Mouse (Mus musculus) lung, adult 2 months (tissue): ENCODE results near the gene Dennd6b. TPM values are rescaled to one million over a fixed set of nuclear protein-coding genes. Genes with fewer than 3 reads are reported as not detected.
A peak's percentile ranks its signal among the peaks of the same experiment; 100 is the strongest.

Source experiments
- DNase-seq: peaks from one replicate; pipeline ENCODE4 v3.0.0; 2022
- H3K4me1 ChIP-seq: fragments of 200-500 bp; 2 replicates; pipeline ENCODE4 v1.6.1; 2011; ENCODE audit warnings: low read length; ENCODE audit not compliant: control insufficient read depth, insufficient read depth
- H3K4me3 ChIP-seq: fragments of 200-500 bp; replicated peaks from 2 replicates; pipeline ENCODE3; 2011; ENCODE audit warnings: low read depth, mild to moderate bottlenecking, control low read depth, low read length; ENCODE audit errors: extremely low read depth
- CTCF ChIP-seq: fragments of 200-500 bp; IDR thresholded peaks from 2 replicates; pipeline ENCODE4 v1.5.1; 2011; ENCODE audit warnings: mild to moderate bottlenecking, low read length, control low read depth; ENCODE audit not compliant: insufficient read depth
- POLR2A ChIP-seq: fragments of 200-500 bp; IDR thresholded peaks from 2 replicates; pipeline ENCODE4 v1.6.1; 2011; ENCODE audit warnings: low read depth, mild to moderate bottlenecking, control low read depth, low read length, borderline replicate concordance; ENCODE audit errors: extremely low read depth
- WGBS: fragments of 180-500 bp; shearing (Covaris S2); methylation state at CpG from one replicate; pipeline ENCODE4 v1.1.7; 2018; 5-methylcytosine and 5-hydroxymethylcytosine counted together
- polyA plus RNA-seq: library from polyadenylated mRNA; depleted of rRNA; stranded (reverse); fragments of >200 nt; gene quantifications from 2 replicates; pipeline ENCODE4 v1.2.3, GENCODE M21; 2012

The Dennd6b gene
- polyA plus RNA-seq, 1 experiment: 17.2 TPM

DNA sequence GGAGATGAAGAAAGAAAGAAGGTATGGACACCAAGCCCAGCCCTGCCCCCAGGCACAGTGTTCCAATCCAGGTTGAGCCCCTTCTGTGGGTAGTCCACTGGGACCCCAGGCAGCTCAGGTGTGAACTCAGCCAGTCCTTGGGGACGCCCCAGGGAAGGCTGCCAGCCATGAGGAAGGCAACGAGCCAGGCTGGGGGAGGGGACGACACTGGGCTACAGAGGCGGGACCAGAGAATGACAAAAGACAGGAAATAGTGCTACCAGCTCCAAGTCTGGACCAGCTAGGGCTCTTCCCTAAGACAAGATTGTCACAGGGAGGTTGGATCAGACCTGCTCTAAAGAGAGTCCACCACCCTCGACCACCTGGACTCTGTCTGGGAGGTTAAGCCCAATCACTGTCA is 19.2 kb downstream of the Dennd6b start:
- peak; percentile 96 for DNase-seq
- H3K4me1 ChIP-seq: peaks cover 28% of the 10 kb centered on the region
- H3K4me3 ChIP-seq: no peak overlapping the region
- WGBS: 3% methylated on average over 5 of the region's 5 CpGs
- TF ChIP-seq POLR2A: no peak
- TF ChIP-seq CTCF: no peak

DNA sequence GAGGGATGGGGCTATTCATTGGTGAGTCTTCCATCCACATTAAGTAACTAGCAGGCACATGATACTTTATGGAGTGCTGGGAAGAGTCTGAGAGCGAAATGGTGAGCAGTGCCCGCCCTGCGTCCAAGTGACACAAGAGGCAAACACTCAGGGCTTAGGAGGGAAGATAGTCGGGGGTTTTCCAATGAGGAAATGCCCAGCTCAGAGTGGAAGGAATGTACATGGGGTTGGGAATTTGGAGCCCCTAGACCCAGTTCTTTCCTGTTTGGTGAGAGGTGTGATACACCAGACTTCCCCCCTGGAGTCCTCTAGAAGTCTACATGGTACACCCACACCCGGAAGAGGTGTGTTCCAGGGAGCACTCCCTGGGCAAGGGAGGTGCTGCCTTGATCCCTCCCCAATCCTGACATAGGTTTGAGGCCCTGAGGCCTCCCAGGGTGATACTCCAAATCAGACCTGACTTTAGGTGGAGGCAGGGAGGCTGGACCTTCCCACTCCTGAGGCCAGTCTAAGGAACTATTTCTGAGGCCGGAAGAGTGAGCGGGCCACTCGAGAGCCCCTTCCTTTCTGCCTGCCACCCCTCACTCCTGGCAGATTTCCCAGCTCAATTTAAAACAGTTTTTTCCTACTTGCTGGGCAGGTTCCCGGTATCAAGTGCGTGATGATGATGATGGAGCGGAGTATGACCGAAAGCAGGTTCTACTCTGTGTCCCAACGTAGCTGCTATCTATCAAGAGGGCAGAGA is 20.7 kb downstream of the Dennd6b start:
- DNase-seq: no peak
- TF ChIP-seq CTCF: no peak
- no peak for TF ChIP-seq POLR2A
- 39% methylated on average over 13 of the region's 13 CpGs for WGBS
- H3K4me3 ChIP-seq: no peak overlapping the region
- H3K4me1 ChIP-seq: peaks cover 30% of the 10 kb centered on the region

DNA sequence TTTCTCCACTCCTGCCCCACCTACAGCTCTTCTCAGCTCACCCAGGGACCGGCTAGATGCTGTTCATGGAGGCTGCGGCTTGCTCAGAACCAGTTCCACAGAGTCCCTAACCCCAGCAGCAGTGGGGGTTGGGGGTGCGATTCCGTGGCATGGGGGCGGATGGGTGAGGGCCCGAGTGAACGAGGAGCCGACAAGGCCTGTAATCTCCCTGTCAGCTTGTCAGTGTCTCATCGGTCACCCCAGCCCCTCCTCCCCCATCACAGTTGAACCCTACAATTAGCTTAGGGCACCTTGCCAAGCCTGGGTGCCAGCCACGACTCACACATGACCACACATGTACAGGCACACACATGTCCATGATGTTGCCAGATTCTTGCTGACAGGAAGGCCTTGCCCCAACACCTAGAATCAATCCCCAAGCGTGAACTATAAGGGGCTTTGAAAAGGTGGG is 21.4 kb downstream of the Dennd6b start:
- H3K4me3 ChIP-seq: no peak overlapping the region
- 51% methylated on average over 11 of the region's 11 CpGs for WGBS
- DNase-seq: no peak
- H3K4me1 ChIP-seq: peaks cover 36% of the 10 kb centered on the region
- TF ChIP-seq CTCF (no peak), POLR2A (no peak)

- DNase-seq: peak; percentile 78
- TF ChIP-seq CTCF (no peak), POLR2A (peak; percentile 65; the same call in 1 of the 2 replicates)
- Histone ChIP-seq H3K4me1 (peaks cover 45% of the 10 kb centered on the region), H3K4me3 (peak overlapping the region; percentile 70)
- WGBS: 5% methylated on average over 15 of the region's 15 CpGs
Measured at GRCm38 (mm10) chr15:89173906-89174214, 22.4 kb downstream of the Dennd6b start.

- TF ChIP-seq POLR2A (no peak), CTCF (no peak)
- peak; percentile 62 for DNase-seq
- Histone ChIP-seq H3K4me1 (peaks cover 40% of the 10 kb centered on the region), H3K4me3 (peak overlapping the region; percentile 70)
- WGBS: under 1% methylated on average over 65 of the region's 65 CpGs
Measured at GRCm38 (mm10) chr15:89173024-89173905, 23.0 kb downstream of the Dennd6b start.

- 36% methylated on average over 17 of the region's 17 CpGs for WGBS
- no peak for DNase-seq
- Histone ChIP-seq H3K4me3 (peak overlapping the region; percentile 70), H3K4me1 (peaks cover 33% of the 10 kb centered on the region)
- no peak for TF ChIP-seq CTCF
- TF ChIP-seq POLR2A: no peak
Measured at GRCm38 (mm10) chr15:89172276-89172935, 23.9 kb downstream of the Dennd6b start.

GRCm38 (mm10) chr15:89171526-89172051 is 24.7 kb downstream of the Dennd6b start:
- no peak for TF ChIP-seq CTCF
- no peak for TF ChIP-seq POLR2A
- Histone ChIP-seq H3K4me3 (no peak overlapping the region), H3K4me1 (peaks cover 27% of the 10 kb centered on the region)
- DNase-seq: no peak
- WGBS: 88% methylated on average over 5 of the region's 5 CpGs

DNA sequence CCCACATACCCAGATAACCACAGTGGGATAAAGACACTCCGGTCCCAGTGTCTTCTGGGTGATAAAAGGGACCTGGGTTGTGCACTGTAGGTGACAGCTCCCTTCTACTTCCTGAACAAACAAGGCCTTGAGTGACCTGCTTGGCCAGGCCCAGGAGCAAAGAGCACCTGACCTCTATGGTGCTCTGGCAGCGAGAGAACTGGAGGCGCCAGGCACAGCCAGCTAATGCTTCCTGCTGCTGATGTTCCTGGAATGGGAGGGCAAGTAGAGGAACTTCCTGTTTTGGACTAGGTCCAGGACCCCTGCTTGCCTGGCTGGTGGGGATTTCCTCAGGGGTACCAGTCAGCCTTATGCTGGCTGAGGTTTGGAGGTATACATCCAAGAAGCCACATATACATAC is 26.2 kb downstream of the Dennd6b start:
- H3K4me1 ChIP-seq: peaks cover 27% of the 10 kb centered on the region
- H3K4me3 ChIP-seq: no peak overlapping the region
- DNase-seq: peak; percentile 57
- 14% methylated on average over 3 of the region's 3 CpGs for WGBS
- TF ChIP-seq POLR2A: no peak
- TF ChIP-seq CTCF: no peak

GRCm38 (mm10) chr15:89169431-89169830 is 26.9 kb downstream of the Dennd6b start:
- TF ChIP-seq CTCF: no peak
- 0 out of 2 replicates have a peak, but pooled peaks have one; percentile 28 for TF ChIP-seq POLR2A
- Histone ChIP-seq H3K4me1 (peaks cover 27% of the 10 kb centered on the region), H3K4me3 (peak overlapping the region; percentile 51)
- WGBS: 17% methylated on average over 10 of the region's 10 CpGs
- DNase-seq: peak; percentile 83
